Mouse (Mus musculus): ENCODE measurements around the gene Stx1a.
A peak's percentile ranks its signal among the peaks of the same experiment; 100 is the strongest.
"Not testable (repeated sequence)": the region's sequence is repeated elsewhere in the genome, so short reads cannot be mapped to it uniquely, and the experiment has no call there.

Stx1a gene

DNA sequence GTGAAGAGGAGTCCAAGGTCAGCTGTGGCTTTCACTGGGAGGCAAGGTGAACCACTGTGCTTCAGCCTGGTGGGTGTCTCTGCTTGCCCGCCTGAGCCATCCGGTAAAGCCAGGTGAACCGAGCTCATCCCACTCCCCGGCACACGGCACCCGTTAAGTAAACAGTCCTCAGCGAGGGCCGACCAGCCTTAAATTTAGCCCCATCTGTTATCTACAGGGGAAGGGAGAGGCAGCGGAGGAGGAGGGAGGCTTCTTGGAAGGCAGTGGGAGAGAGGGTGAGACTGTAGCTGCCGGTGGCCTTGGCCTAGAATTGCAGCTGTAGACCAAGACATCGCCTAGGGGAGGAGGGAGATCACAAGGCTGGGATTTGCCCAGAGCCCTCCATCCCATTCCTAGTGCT lies 17.5 kb downstream of the Stx1a start:
- no peak for DNase-seq (ENCODE audit: low spot score)

DNA sequence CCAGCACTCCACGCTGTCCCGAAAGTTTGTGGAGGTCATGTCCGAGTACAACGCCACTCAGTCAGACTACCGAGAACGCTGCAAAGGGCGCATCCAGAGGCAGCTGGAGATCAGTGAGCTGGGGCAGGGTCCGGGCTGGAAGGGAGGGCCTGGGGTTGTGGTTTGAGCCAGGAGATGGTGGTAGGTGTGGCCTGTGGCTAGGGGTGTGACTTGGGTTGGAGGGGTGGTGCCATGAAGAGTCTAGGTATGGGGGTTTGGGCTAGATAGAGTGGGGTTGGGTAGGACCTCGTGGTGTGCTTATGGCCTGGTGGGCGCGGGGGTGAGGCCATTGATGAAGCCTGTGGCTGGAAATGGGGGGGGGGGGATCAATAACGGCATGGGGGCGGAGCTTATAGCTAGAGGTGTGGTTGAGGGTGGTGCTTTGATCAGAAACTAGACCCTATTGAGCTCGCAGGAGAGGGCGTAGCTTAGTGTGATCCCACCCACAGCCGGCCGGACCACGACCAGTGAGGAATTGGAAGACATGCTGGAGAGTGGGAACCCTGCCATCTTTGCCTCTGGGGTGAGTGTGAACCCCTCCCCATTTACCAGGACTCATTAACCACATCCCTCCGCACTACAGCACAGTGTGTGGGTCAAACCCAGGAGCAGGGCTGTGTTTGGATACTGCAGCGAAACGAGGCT lies 19.0 kb downstream of the Stx1a start:
- no peak for DNase-seq (ENCODE audit: low spot score)

DNA sequence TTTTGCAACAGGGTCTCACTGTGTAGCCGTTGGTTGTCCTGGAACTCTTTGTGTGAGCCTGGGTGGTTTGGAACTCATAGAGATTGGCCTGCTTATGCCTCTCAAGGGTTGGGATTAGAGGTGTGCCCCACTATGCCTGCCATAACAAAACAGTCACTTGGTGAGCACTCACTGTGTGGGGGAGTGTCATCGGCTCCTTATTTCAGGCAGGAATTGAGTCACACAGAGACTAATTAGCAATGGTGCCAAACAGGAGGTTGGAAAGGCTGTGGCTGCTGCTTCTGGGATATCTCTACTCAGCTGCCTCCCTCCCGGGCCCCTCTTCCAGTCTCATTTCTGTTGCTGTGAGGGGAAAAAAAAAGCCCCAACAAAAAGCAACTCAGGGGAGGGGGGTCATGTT lies 21.3 kb downstream of the Stx1a start:
- DNase-seq (ENCODE audit: low spot score) = no peak

DNA sequence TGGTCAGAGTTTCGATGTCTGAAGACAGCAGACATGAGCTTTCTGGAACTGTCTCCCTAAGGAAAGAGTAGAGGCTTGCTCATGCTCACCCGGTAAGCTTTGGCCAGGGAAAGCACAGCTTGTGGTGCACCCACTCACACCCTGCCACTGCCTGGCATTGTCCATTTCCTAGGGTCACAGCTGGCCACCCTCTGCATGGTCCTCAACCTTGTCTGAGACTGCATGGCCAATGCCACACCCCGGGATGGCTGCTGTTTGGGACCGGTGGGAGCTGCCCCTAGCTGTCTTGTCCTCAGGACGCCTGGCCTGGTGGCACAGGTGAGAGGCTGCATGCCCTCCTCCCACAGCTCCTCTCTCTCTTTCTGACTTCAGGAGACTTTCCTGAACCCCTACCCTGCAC lies 25.3 kb downstream of the Stx1a start:
- DNase-seq (ENCODE audit: low spot score) = no peak

DNA sequence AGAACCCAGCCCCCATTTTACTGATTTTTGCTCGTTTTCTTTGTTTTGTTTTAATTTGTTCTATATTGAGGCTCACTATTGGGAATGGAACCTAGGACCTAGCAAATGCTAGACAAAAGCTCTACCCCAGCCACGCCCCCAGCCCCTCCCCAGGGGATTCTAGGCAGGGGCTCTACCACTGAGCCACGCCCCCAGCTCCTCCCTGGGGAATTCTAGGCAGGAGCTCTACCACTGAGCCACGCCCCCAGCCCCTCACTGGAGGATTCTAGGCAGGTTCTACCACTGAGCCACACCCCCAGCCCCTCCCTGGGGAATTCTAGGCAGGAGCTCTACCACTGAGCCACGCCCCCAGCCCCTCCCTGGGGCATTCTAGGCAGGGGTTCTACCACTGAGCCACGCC lies 26.0 kb downstream of the Stx1a start:
- not testable (repeated sequence) for DNase-seq (ENCODE audit: low spot score)

DNA sequence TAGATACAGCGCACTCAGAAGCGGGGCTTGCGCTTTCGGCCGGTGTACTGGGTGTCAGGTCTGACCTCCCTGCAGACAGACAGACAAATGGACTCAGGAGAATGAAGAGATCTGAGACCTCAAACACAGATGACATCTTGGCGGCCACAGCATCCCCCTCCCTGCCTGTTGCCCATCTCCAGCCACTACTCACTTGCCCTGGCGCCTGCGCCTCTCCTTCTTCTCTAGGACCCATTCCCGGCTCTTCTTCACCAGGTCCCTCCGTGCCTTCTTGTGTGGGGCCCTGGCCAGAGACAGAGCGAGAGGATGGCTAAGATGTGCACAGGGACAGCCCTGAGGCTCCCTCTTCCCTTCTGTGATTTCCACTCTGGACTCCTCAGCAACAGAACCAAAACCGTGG lies 30.1 kb downstream of the Stx1a start:
- DNase-seq (ENCODE audit: low spot score) = no peak

DNA sequence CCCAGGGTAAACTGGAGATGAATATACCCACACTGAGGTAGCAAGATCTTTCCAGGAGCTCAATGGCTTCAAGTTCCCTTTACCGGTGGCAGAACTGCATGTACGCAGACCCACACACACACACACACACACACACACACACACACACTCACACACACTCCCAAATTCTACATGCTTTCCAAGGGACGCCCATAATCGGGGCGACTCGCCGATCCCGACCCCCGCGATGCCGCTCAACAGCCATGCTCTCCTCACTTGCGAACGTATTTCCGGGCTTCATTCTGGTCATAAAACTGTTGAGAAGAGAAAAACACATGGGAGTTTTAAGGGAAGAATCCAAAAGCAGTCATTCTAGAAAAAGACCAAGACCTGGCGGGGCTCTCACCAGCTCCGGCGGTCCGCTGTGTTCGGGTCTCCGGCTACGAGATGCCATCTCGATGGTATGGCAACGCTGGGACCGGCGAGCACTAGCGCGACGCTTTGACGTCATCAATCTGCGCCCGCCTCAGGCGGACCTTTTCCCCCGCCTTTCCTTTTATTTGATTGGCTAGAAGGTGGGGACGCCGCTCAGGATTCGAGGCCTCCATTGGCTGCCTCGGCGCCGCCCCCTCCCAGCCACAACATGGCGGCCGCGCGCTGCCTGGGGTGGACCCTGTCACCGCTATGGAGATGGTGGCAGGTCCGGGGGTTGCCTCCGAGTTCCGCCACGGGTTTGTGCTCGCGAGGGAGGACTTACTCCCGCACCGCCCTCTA lies 40.5 kb downstream of the Stx1a start, which contains the start of gene Dnajc30:
Gene Dnajc30 (plus strand): TSS at position 574 of the 753 bp plus-strand sequence.
- DNase-seq (ENCODE audit: low spot score) = peak; percentile 98

DNA sequence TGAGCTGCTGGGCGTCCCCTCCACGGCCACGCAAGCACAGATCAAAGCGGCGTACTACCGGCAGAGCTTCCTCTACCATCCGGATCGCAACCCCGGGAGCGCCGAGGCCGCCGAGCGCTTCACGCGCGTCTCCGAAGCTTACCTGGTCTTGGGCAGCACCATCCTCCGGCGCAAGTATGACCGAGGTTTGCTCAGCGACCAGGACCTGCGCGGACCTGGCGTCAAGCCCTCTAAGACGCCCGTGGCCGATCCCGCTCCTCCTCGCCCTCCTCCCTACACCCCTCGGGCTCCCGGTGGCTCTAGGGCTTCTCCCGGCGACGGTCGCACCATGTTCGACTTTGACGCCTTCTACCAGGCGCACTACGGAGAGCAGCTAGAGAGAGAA lies 41.1 kb downstream of the Stx1a start:
- DNase-seq (ENCODE audit: low spot score) = peak; percentile 25

DNA sequence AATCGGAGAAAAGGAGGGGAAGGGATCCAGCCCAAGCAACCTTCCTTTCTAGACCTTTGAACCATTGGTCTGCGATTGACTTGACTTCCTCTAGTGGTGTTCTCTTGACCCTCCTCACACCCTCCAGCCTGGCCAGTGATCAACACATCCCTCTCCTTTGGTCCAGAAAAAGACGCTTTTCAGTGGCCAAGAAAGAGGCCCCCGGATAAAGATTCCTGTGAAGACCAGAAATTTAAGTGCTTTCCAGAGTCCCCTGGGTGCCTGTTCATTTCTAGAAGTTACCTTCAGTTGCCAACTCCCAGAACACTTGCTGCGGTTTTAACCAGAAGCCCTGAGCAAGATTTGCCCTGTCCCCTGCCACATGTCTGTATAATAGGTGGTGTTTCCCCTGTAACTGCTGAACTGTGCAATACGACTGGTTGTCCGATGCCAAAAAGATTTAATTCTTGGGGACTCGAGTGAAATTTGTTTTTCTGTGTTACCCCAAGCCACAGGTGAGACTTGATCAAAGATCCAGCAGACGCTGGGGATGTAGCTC lies 41.7 kb downstream of the Stx1a start, which contains the start of gene Bud23:
Gene Bud23 (minus strand): TSS at position 51 of the 538 bp plus-strand sequence.
- DNase-seq (ENCODE audit: low spot score) = not testable (repeated sequence)

DNA sequence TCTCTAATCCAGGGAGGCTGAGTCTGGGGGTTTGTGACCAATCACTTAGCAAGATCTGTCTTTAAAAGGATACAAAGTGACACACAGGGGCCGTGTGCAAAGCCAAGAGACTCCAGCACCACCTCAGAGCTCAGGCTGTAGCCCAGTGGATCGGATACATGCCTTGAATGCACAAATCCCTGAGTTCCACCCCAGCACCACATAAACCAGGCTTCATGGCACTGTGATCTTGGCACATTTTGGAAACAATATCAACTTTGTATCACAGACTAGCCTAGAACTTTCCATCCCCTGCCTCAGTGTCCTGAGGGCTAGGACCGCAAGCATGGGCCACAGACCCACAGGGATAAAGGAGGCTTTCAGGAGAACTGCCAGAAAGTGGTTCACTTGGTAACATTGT lies 42.7 kb downstream of the Stx1a start:
- no peak for DNase-seq (ENCODE audit: low spot score)

DNA sequence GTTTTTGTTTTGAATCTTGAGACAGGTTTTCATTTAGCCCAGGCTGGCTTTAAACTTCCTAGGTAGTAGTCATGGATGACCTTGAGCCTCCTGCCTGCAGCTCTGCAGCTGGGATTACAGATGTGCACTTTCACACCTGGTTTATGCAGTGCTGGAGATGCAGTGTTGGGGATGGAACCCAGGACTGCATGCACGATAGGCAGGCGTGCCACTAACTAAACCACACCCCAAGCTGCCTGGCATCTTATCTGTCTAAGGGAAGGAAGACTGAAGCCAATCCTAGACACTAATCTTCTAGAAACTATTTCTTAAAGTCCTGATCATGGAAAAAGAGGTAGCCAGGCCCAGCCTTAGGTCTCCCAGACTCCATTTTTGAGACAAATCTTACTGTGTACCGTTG lies 47.2 kb downstream of the Stx1a start:
- DNase-seq (ENCODE audit: low spot score) = no peak

DNA sequence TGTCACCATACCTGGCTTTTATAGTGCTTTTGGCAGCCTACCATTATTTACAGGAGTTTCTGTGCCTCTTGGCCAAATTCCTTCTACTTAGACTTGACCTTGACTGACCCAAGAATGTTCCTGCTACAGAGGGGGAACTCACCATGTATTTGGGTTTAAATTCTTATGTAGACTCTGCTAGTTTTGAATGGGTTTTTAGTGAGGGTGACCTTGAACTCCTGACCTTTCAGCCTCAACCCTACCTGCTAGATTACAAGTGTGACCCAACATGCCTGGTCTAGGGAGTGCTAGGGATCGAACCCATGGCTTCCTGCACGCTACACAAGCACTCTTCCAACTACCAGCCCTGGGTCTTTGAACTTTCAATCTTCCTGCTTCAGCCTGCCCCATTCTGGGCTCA lies 48.8 kb downstream of the Stx1a start:
- no peak for DNase-seq (ENCODE audit: low spot score)

DNA sequence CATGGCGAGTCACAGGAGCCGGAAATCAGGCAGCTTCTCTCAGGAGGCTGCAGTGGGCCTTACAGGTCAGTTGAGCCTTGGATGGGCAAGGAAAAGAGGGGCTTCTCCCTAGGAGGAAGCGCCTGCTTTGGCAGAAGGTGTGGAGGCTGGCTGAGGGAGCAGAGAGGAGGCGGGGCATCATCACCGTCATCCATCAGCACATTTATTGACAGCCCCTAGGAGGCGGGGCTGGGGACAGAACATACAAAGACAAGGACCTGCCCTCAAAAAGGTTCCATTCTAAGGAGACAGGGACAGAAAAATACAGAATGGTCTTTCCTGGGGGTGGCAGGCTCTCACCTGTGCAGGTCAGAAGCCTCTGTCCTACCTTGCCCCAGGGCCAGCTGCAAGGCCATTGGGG lies 49.4 kb downstream of the Stx1a start:
- no peak for DNase-seq (ENCODE audit: low spot score)

DNA sequence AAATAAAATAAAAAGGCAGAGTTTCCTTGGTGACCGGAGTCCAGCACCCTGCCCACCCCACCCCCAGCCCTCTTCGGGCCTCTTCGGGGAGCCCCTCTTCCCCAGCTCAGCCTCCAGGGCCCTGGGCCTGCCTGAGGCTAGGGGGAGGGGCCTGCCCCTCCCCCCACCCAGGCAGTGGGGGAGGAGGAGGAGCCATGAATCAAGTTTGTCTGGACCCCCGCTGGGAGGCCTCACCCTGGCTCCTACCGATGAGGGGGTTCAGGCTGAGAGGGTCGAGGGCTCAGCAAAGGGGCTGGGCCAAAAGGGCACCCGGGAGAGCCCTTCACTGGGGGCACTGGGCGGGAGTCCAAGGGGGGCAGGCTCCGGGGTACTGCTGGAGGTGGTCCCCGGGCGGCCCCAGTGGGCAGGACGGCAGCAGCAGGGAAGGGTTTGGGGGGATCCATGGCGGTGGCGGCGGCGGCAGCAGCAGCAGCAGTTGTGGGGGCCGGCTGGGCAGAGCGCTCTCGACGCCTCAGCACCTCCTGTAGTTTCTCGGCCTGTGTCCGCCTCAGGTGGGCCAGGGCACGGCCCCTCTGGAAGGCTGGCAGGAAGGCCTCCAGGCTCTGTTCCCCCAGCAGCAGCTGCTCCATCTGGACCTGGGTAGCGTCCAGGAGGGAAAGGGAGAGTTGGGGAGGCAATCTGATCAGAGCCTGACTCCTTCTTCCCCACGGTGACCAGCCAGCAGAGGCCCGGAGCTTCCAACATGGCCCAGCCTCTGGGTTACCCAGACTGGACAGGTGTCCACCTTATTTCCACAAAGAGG lies 50.3 kb downstream of the Stx1a start:
- no peak for DNase-seq (ENCODE audit: low spot score)

DNA sequence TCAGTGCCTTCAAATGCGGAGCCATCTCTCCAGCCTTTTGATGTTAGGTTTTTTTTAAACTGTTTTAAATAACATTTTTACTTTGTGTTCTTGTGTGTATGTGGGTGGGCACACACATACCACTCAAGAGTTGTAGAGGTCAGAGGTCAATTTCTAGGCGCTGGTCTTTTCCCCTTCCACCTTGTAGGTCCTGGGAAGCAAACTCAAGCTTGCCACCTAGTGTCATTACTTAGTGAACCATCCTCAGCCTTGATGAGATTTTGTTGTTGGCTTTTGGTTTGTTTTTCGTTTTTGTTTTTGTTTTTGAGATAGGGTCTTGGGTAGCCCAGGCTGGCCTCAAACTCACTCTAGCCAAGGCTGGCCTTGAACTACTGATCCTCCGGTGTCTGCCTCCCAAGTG lies 52.4 kb downstream of the Stx1a start:
- DNase-seq (ENCODE audit: low spot score) = no peak

DNA sequence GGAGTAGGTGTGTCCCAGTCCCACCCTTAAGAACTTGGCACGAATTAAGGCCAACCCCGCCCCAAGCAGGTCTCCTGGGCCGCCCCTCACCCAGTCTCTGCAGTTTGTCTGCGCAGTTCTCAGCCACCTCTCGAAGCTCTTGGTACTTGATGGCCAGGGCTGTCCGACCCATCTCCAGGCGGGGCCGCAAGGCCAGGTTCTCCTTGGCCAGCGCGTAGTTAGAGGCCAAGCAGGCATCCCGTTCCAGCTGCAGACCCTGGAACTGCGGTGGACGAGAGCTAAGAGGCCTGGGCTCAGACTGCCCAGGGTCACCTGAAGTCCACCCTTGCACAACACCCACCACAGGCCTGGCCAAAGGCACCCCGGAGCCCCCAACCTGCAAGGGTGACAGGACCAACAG lies 53.1 kb downstream of the Stx1a start:
- no peak for DNase-seq (ENCODE audit: low spot score)

DNA sequence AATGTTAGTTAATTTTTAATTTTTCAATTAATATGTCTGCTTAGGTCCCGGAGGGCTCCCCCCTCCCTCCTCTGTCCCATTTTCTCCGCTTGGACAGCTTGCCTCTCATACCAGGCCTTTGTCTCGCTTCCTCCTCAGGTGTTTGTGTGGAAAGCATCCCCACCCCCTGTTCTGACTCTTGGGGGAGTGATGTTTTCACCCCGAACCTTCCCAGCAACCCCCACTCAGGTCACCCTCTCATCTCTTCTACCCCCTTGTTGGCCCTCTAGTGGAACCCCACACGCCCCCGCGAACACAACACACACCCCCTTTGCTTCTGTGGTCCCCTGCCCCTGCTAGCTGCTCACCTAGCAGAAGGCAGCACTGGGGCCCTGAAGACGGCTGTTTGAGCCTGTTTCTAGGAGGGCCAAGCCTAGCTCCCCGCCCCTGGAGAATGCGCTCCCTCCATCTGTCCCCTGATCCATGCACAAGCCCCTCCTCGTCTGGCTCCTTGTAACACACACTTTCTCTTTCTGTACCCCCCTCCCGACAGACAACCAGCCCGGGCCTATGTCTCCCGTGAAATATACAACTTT lies 53.7 kb downstream of the Stx1a start:
- no peak for DNase-seq (ENCODE audit: low spot score)

DNA sequence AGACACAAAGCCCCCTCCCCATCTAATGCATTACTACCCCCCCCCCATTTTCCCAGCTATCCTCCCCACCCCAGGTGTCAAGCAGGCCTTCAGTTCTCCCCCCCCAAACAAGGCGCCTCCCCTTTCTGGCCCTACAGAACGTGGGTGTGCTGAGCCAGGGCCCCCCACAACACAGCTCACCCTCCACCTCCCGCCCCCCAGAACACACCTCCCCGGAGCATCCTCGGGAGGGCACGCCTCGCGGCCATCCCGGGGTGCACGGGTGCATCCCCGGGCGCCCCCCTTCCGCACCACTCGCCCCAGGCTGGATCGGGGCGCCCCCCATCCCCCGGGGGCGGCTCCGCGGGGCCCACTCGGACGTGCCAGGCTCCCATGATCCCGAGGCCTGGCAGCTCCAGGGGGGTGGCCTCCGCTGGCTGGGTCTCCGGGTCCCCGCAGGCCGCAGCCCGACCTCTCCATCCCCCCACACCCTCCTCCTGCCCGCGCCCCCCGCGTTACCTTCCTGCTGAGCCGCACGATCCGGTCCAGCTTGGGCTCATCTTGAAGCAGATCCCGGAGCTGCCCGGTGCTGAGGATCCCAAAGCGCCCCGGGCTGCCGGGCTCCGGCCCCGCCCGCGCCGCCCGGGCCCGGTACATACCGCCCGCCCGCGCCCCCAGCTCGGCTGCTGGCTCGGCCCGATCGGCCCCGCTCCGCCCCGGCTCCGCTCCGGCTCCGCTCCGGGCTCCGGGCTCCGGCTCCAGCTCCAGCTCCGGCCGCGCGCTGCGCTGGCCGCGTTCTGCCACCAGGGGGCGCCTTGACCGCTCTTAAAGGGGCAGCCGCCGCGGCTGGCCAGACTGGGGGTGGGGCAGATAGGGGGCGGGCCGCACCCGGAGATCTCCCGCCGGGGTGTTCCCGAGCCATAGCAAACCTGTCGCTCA lies 54.5 kb downstream of the Stx1a start, which contains the start of gene Vps37d:
Gene Vps37d (minus strand): TSS at position 703 of the 918 bp plus-strand sequence.
- peak; percentile 82 for DNase-seq (ENCODE audit: low spot score)

DNA sequence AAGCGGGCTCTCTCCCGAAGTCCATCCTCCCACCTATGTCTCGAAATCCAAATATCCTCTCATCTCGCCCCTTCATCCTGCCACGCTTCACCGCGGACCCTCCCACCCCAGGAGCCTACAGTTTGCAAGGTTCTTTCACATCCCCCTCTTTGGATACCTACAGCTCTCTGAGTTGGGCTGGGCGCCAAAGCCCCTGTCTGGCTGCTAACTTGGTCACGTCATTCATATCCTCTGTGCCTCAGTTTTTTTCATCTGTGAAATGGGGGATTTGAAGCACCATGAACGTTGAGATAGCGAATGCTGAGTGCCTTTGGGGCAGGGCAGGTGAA lies 55.2 kb downstream of the Stx1a start:
- no peak for DNase-seq (ENCODE audit: low spot score)

DNA sequence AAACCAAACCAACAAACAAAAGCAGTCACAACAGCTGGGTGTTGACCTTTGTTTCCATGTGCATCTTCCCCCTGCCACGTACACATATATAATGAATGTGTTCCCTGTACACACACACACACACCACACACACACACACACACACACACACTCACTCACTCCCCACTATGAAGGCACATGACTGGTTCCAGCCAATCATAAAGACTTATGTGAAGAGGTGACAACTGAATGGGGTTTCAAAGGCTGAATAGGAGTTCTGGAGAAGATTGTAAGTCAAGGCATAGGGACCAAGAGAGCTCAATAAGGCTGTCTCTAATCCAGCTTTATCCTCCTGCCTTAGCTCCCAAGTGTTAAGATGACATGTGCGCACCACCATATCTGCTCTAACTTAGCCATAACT lies 56.3 kb downstream of the Stx1a start:
- no peak for DNase-seq (ENCODE audit: low spot score)

DNA sequence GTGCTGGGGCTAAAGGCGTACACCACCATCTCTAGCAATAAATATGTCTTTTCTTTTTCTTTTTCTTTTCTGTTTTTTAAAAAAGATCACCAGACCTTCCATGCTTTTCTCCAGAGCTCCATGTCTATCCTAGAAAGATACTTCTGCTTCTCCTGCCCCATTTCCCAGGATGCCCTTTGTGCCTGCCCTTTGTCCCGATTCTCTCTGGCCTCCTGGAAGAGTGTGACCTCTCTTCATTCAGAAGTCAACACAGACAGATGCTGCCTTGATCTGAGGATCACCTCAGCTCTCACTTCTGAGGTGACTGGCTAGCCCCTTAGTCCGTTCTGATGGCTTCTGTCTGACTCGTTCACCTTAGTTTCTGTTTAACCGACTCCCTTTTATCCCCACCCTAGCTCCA lies 57.3 kb downstream of the Stx1a start:
- no peak for DNase-seq (ENCODE audit: low spot score)

Data from c-Kit-positive CD71-positive TER-119-positive erythroid progenitor cells, embryonic 14.5 days (primary cell).